Mouse (Mus musculus) hindbrain, embryonic 14.5 days (tissue): ENCODE data around the gene Grid2. TPM values are rescaled to one million over a fixed set of nuclear protein-coding genes. Genes with fewer than 3 reads are reported as not detected.
A peak's percentile ranks its signal among the peaks of the same experiment; 100 is the strongest.

Source experiments
- ATAC-seq: fragments of 200-750 bp; cut with Nextera tagmentation; 2 replicates; pipeline ENCODE4 v1.8.0; 2017; ENCODE audit warnings: moderate number of reproducible peaks, mild to moderate bottlenecking, moderate TSS enrichment, moderate library complexity; ENCODE audit not compliant: low FRiP score
- DNase-seq: peaks from one replicate; pipeline ENCODE4 v3.0.0-alpha.2; 2015; ENCODE audit warnings: low spot score
- H3K27ac ChIP-seq: fragments of 300-500 bp; sonication (generic); 2 replicates; pipeline ENCODE4 v1.5.1; 2014; ENCODE audit warnings: mild to moderate bottlenecking, moderate library complexity
- H3K27me3 ChIP-seq: fragments of 300-500 bp; sonication (generic); 2 replicates; pipeline ENCODE4 v1.6.1; 2014; ENCODE audit warnings: mild to moderate bottlenecking, low read length, mixed read lengths; ENCODE audit not compliant: control insufficient read depth, insufficient read depth
- H3K36me3 ChIP-seq: fragments of 300-500 bp; sonication (generic); replicated peaks from 2 replicates; pipeline ENCODE4 v1.6.1; 2014; ENCODE audit not compliant: control insufficient read depth, insufficient read depth
- H3K4me1 ChIP-seq: fragments of 300-500 bp; sonication (generic); replicated peaks from 2 replicates; pipeline ENCODE4 v1.6.1; 2014; ENCODE audit warnings: antibody characterized with exemption, low read length, mixed read lengths; ENCODE audit not compliant: control insufficient read depth, insufficient read depth
- H3K4me2 ChIP-seq: fragments of 300-500 bp; sonication (generic); replicated peaks from 2 replicates; pipeline ENCODE4 v1.6.1; 2014; ENCODE audit warnings: mild to moderate bottlenecking, moderate library complexity
- H3K4me3 ChIP-seq: fragments of 300-500 bp; sonication (generic); replicated peaks from 2 replicates; pipeline ENCODE4 v1.5.1; 2014; ENCODE audit warnings: mild to moderate bottlenecking, low read length
- H3K9ac ChIP-seq: fragments of 300-500 bp; sonication (generic); 2 replicates; pipeline ENCODE4 v1.6.1; 2014
- H3K9me3 ChIP-seq: fragments of 300-500 bp; sonication (generic); 2 replicates; pipeline ENCODE4 v1.6.1; 2016; ENCODE audit warnings: low read length; ENCODE audit not compliant: control insufficient read depth
- WGBS: fragments of 180-500 bp; shearing (Covaris S2); extraction: QIAGEN DNeasy Blood & Tissue Kit; methylation state at CpG from one replicate; pipeline ENCODE4 v1.1.7; 2014; 5-methylcytosine and 5-hydroxymethylcytosine counted together
- polyA plus RNA-seq: library from polyadenylated mRNA; unstranded; fragments of >200 nt; fragmentation: Nextera tagmentation; extraction: Ambion mirVana; gene quantifications from 2 replicates; pipeline ENCODE4 v1.2.1, GENCODE M21; 2014

The Grid2 gene
- polyA plus RNA-seq, 1 experiment from 2014 or later, result 18.1 TPM

DNA sequence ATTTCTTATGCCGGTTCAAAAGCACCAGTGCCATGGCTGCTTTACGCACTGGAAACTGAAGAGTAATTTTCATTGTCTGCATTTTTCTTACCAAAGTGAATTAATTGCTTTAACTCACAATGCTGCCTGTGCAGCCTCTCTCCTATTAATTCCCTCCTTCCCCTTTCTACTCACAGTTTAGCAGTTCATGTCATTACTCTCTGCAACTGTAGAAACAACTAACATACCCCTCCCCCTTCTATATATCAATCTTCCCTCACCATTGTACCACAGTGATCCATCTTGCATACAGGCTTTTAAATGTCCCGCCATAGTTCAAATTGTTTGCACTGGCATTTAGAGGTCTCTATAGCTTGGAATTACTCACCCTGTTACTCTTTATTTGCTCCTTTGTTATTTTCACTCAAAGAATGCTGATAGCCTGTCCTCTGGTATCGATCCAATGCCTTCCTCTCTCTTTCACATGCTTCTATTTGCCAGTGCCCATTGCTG, 1193.2 kb downstream of the Grid2 start:
- Histone ChIP-seq H3K4me3 (no peak overlapping the region), H3K36me3 (no peaks in the 10 kb centered on the region), H3K27me3 (no peaks in the 10 kb centered on the region), H3K27ac (no peak overlapping the region), H3K4me1 (0 out of 2 replicates have a peak, but pooled peaks cover 4% of the 10 kb centered on the region), H3K4me2 (no peak overlapping the region), H3K9me3 (no peaks in the 10 kb centered on the region), H3K9ac (no peak overlapping the region)
- WGBS, result 40% methylated on average over 4 of the region's 4 CpGs
- no peak for DNase-seq
- no peak for ATAC-seq

DNA sequence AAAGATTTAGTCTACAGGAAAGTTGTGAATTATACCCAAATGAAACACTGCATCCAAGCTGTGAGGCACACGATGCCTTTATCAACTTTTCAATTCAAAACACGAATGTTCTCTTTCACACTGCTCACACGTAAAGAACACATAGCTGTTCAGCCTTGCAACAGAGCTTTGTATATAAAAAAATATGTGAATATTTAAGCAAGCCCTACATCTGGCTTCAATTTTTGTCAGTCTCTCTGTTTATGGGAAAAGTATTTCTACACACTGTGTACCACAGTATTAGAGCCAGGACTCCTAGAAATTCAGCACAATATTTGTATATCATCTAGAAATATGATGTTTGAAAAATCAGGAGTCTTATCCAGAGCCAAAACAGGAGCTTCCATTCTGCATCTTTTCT, 1195.1 kb downstream of the Grid2 start:
- H3K9me3 ChIP-seq, result no peaks in the 10 kb centered on the region
- H3K36me3 ChIP-seq, result no peaks in the 10 kb centered on the region
- no peak for ATAC-seq
- H3K9ac ChIP-seq, result no peak overlapping the region
- H3K27me3 ChIP-seq, result no peaks in the 10 kb centered on the region
- WGBS, result 95% methylated on average over 3 of the region's 3 CpGs
- no peak overlapping the region for H3K27ac ChIP-seq
- no peak for DNase-seq
- H3K4me1 ChIP-seq, result 0 out of 2 replicates have a peak, but pooled peaks cover 4% of the 10 kb centered on the region
- H3K4me3 ChIP-seq, result no peak overlapping the region
- H3K4me2 ChIP-seq, result no peak overlapping the region

DNA sequence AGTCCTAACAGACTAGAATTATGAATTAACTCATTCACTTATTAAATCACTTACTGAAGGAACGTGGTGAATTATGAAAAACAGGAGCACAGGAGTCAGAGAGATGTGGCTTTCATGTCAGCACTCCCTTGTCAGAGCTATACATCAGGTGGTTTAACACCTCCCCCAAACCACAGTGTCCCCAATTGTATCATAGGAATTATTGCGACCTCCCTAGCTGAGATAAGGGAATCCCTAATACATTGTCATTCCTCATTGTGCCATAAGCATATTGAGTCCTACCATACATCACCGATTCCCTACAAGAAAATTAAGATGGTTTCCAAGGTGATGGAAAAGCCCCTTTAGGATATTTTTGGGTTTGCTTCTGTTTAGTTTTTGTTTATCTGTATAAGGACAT, 1224.2 kb downstream of the Grid2 start:
- no peaks in the 10 kb centered on the region for H3K27me3 ChIP-seq

DNA sequence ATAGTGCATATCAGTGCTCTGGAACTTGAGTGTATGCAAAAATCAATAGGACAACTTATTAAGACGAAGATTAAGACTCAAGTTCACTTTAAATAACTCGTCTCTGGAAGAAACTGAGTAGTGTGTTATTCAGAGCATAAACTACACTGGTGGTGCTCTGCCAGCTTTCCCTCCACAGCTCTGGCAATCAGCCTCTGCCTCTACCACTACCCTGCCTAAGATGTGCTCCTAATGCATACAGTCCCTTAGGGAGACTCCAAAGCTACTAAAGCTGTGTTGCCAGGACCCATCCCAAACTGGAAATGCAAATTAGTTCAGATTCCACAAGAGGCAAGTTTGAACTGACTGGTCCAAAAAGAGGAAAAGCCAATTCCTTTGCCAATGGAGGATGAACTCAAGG, 1224.9 kb downstream of the Grid2 start:
- DNase-seq, result no peak
- no peaks in the 10 kb centered on the region for H3K27me3 ChIP-seq

More for the DNA sequence above, 1224.2 kb downstream of the Grid2 start:
- H3K9ac ChIP-seq, result no peak overlapping the region
- ATAC-seq (peak; percentile 48; the same call in 1 of the 2 replicates), DNase-seq (peak; percentile 30)
- WGBS, result 66% methylated on average over 3 of the region's 3 CpGs
- no peak overlapping the region for H3K27ac ChIP-seq
- H3K9me3 ChIP-seq, result no peaks in the 10 kb centered on the region
- no peak overlapping the region for H3K4me3 ChIP-seq
- H3K4me1 ChIP-seq, result no peaks in the 10 kb centered on the region
- no peaks in the 10 kb centered on the region for H3K36me3 ChIP-seq
- no peak overlapping the region for H3K4me2 ChIP-seq

DNA sequence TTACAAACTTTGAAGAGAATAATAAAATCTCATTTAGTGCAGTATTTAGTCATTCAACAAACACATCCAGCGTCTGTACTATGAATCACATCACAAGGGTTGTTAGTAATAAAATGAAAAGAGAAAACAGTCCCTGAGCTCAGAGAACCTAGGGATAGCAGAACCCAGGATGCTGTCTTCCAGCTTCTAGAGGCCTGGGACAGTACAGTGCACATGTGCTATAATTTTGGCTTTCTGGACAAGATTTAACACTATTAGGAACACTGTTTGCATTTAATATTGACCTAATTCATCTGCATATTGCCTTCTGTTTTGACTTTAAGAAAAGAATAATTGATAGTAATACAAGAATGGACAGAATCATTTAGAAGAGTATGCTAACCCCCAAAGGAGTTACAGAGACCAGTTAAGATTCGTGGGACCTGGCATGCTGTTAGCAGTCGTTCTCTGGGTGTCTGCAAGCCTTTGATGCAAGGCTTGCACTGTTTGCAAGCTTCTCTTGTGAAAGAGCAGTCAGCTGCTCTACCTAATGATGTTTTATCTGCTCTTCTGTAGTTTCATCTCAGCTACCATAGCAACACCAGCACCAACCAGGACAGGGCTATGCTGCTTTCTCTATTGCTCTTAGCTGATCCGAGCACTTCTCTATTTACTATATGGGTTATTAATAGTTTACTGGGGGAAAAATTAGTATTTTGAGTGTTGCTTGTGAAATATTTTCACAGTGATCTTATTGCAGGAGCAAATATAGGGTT, 1234.8 kb downstream of the Grid2 start:
- Histone ChIP-seq H3K9me3 (no peaks in the 10 kb centered on the region), H3K27ac (no peak overlapping the region), H3K4me3 (no peak overlapping the region), H3K9ac (no peak overlapping the region), H3K27me3 (no peaks in the 10 kb centered on the region), H3K36me3 (no peaks in the 10 kb centered on the region), H3K4me2 (no peak overlapping the region), H3K4me1 (no peaks in the 10 kb centered on the region)
- WGBS, result 60% methylated on average over 4 of the region's 4 CpGs
- ATAC-seq, result peak; percentile 70
- DNase-seq, result peak; percentile 43

More for the DNA sequence above, 1224.9 kb downstream of the Grid2 start:
- no peaks in the 10 kb centered on the region for H3K4me1 ChIP-seq
- no peak overlapping the region for H3K4me2 ChIP-seq
- 73% methylated on average over 2 of the region's 2 CpGs for WGBS
- ATAC-seq, result no peak
- no peaks in the 10 kb centered on the region for H3K36me3 ChIP-seq
- no peak overlapping the region for H3K9ac ChIP-seq
- no peak overlapping the region for H3K4me3 ChIP-seq
- H3K9me3 ChIP-seq, result no peaks in the 10 kb centered on the region
- no peak overlapping the region for H3K27ac ChIP-seq

DNA sequence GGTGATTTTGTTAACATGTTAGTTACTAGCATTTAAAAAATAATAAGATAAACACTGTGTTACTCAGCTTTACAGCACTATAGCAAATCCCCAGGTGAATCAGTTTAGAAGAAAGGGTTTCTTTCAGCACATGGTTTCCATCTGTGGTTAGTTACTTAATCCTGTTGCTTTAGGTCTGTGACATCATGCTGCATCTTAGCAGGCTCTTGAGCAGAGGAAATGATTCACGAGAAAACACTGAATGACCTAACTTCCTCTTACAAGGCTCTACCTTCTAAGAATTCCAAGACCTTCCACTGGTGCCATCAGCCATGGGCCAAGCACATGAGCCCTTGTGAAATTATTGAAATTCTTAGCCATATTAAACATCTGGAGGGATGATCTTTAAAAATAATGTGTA, 1248.7 kb downstream of the Grid2 start:
- DNase-seq, result peak; percentile 16
- ATAC-seq, result no peak

DNA sequence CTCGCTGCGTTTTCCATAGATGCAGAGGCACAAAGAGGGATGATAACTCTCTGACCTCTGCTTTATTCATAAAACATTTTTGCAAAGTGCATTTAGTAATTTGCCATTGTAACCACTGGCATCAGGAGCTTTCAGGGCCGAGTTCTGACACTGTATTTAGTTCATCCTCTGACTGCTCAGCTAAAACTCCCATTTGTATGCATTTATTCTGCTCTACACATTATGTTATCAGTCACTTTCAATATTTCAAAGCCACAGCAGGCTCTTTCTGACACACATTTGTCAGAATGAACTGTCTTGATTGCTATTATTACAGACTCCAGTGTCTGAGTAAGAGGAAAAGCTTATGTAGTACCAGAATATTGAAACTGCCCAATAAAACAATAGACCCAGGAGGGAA, 1286.5 kb downstream of the Grid2 start:
- no peak for ATAC-seq
- H3K36me3 ChIP-seq, result no peaks in the 10 kb centered on the region
- no peak overlapping the region for H3K9ac ChIP-seq
- H3K4me1 ChIP-seq, result no peaks in the 10 kb centered on the region
- no peak overlapping the region for H3K27ac ChIP-seq
- WGBS, result 64% methylated on average over 3 of the region's 3 CpGs
- H3K27me3 ChIP-seq, result no peaks in the 10 kb centered on the region
- H3K9me3 ChIP-seq, result no peaks in the 10 kb centered on the region
- no peak overlapping the region for H3K4me3 ChIP-seq
- no peak for DNase-seq
- no peak overlapping the region for H3K4me2 ChIP-seq

More for the DNA sequence above, 1248.7 kb downstream of the Grid2 start:
- no peak overlapping the region for H3K4me2 ChIP-seq
- H3K27me3 ChIP-seq, result no peaks in the 10 kb centered on the region
- no peaks in the 10 kb centered on the region for H3K4me1 ChIP-seq
- 90% methylated on average over 1 of the region's 1 CpGs for WGBS
- H3K27ac ChIP-seq, result no peak overlapping the region
- H3K36me3 ChIP-seq, result no peaks in the 10 kb centered on the region
- no peak overlapping the region for H3K4me3 ChIP-seq
- no peaks in the 10 kb centered on the region for H3K9me3 ChIP-seq
- no peak overlapping the region for H3K9ac ChIP-seq

DNA sequence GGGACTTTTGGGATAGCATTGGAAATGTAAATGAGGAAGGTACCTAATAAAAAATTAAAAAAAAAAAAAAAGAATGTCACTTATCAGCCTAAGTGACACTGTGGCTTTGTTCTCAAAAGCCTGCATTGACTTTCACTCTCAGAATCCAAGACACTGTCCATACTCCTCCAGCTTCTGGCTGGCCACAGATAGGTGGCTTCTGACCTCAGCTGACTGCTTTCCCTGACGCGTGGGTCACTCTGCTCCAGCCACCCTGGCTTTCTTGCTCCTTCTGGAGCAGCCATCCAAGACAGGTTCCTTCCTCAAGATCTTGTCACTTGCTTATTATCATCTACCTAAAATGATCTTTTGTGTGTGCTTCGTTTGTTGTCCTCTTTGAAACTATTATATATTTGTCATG, 1298.0 kb downstream of the Grid2 start:
- H3K9me3 ChIP-seq, result no peaks in the 10 kb centered on the region
- no peak for DNase-seq
- 77% methylated on average over 3 of the region's 3 CpGs for WGBS

DNA sequence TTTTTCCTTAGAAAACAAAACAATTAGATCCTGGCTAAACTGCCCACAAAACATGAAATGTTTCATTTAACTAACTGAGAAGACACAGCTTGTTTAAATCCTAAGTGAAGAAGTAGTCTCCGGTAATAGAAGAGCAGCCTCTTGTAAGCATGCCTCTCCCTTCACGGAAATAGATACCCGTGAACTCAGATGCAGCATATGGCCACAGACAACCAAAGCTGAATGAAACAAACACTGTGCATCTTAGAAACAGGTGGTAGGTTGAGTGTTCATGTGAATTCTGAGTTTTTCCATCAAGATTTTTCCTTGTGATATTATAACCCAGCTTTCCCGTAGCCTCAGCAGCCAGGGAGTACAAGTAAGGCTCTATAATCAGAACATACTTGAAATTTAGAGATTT, 1299.5 kb downstream of the Grid2 start:
- Histone ChIP-seq H3K36me3 (no peaks in the 10 kb centered on the region), H3K27ac (no peak overlapping the region), H3K9me3 (no peaks in the 10 kb centered on the region), H3K27me3 (no peaks in the 10 kb centered on the region), H3K9ac (no peak overlapping the region), H3K4me3 (no peak overlapping the region), H3K4me1 (no peaks in the 10 kb centered on the region), H3K4me2 (no peak overlapping the region)
- ATAC-seq (no peak), DNase-seq (no peak)
- WGBS, result 88% methylated on average over 4 of the region's 4 CpGs

More for the DNA sequence above, 1298.0 kb downstream of the Grid2 start:
- no peak overlapping the region for H3K4me3 ChIP-seq
- H3K9ac ChIP-seq, result no peak overlapping the region
- no peaks in the 10 kb centered on the region for H3K36me3 ChIP-seq
- ATAC-seq, result no peak
- H3K4me2 ChIP-seq, result no peak overlapping the region
- no peak overlapping the region for H3K27ac ChIP-seq
- H3K4me1 ChIP-seq, result no peaks in the 10 kb centered on the region
- no peaks in the 10 kb centered on the region for H3K27me3 ChIP-seq
